Mouse (Mus musculus) ES-Bruce4 (cell line): ENCODE data around the gene Suz12.

Source experiments
- CTCF ChIP-seq: IDR thresholded peaks from one replicate; pipeline ENCODE4 v1.8.1; 2011; ENCODE audit warnings: low read depth, low read length
- EP300 ChIP-seq: IDR thresholded peaks from 2 replicates; pipeline ENCODE4 v1.6.1; 2011; ENCODE audit warnings: low read depth, low read length; ENCODE audit not compliant: insufficient read depth
- POLR2A ChIP-seq: IDR thresholded peaks from one replicate; pipeline ENCODE4 v1.8.1; 2011; ENCODE audit warnings: low read length; ENCODE audit not compliant: insufficient read depth

GRCm38 (mm10) chr11:79993356-79994270 is 707 bp downstream of the Suz12 start:
- TF ChIP-seq CTCF = no peak
- TF ChIP-seq POLR2A = no peak
- no peak for TF ChIP-seq EP300
